Mouse (Mus musculus): ENCODE data around the gene Sap30. TPM values are rescaled to one million over a fixed set of nuclear protein-coding genes. Genes with fewer than 3 reads are reported as not detected.

Gene Sap30
- polyA plus RNA-seq, 1 experiment = 19.4 TPM

DNA sequence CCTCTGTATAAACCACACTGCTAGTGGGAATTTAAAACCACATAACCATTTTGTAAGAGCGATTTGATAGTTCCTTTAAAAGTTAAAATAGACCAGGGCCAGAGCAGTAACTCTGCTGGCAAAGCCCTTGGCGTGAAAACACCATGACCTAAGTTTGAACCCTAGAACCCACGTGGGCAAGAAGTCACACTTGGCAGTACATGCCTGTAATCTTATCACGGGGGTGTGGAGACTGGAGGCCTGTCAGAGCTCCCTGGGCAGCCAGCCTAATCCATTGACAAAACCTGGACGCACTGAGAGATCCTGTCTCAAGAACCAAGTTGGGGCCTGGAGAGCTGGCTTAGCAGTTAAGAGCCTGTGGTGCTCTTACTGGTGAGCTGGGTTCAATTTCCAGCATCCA is 19.0 kb downstream of the Sap30 start:
- Histone ChIP-seq H3K27ac (ENCODE audit: control insufficient read depth, insufficient read depth, low read length) (no peak overlapping the region), H3K4me3 (ENCODE audit: control insufficient read depth, insufficient read depth, low read length) (no peak overlapping the region), H3K4me1 (replicated peaks; ENCODE audit: control insufficient read depth, insufficient read depth, low read length) (no peaks in the 10 kb centered on the region), H3K36me3 (ENCODE audit: control insufficient read depth, insufficient read depth, low read length) (no peaks in the 10 kb centered on the region), H3K27me3 (ENCODE audit: control insufficient read depth, insufficient read depth, low read length) (no peaks in the 10 kb centered on the region)
- 40% methylated on average over 5 of the region's 5 CpGs for WGBS
- no peak for DNase-seq
- TF ChIP-seq POLR2A (IDR thresholded peaks at IDR 0.05; ENCODE audit: control insufficient read depth, extremely low read depth, insufficient read depth, low read length, poor library complexity) (no peak), CTCF (IDR thresholded peaks at IDR 0.05; ENCODE audit: borderline replicate concordance, control insufficient read depth, extremely low read depth, insufficient read depth, low read length, poor library complexity) (no peak)

GRCm38 (mm10) chr8:57463757-57464156 is 23.9 kb downstream of the Sap30 start:
- TF ChIP-seq CTCF (IDR thresholded peaks at IDR 0.05; ENCODE audit: borderline replicate concordance, control insufficient read depth, extremely low read depth, insufficient read depth, low read length, poor library complexity) (no peak), POLR2A (IDR thresholded peaks at IDR 0.05; ENCODE audit: control insufficient read depth, extremely low read depth, insufficient read depth, low read length, poor library complexity) (no peak)
- no peak for DNase-seq

GRCm38 (mm10) chr8:57462839-57463238 is 24.8 kb downstream of the Sap30 start:
- no peaks in the 10 kb centered on the region for H3K36me3 ChIP-seq (ENCODE audit: control insufficient read depth, insufficient read depth, low read length)
- TF ChIP-seq CTCF (IDR thresholded peaks at IDR 0.05; ENCODE audit: borderline replicate concordance, control insufficient read depth, extremely low read depth, insufficient read depth, low read length, poor library complexity) (no peak), POLR2A (IDR thresholded peaks at IDR 0.05; ENCODE audit: control insufficient read depth, extremely low read depth, insufficient read depth, low read length, poor library complexity) (no peak)
- no peaks in the 10 kb centered on the region for H3K27me3 ChIP-seq (ENCODE audit: control insufficient read depth, insufficient read depth, low read length)
- H3K27ac ChIP-seq (ENCODE audit: control insufficient read depth, insufficient read depth, low read length) = no peak overlapping the region
- DNase-seq = no peak
- H3K4me3 ChIP-seq (ENCODE audit: control insufficient read depth, insufficient read depth, low read length) = no peak overlapping the region
- whole genome bisulfite sequencing = 7% methylated on average over 1 of the region's 1 CpGs
- no peaks in the 10 kb centered on the region for H3K4me1 ChIP-seq (replicated peaks; ENCODE audit: control insufficient read depth, insufficient read depth, low read length)

More at GRCm38 (mm10) chr8:57463757-57464156, 23.9 kb downstream of the Sap30 start:
- Histone ChIP-seq H3K27ac (ENCODE audit: control insufficient read depth, insufficient read depth, low read length) (no peak overlapping the region), H3K4me3 (ENCODE audit: control insufficient read depth, insufficient read depth, low read length) (no peak overlapping the region), H3K36me3 (ENCODE audit: control insufficient read depth, insufficient read depth, low read length) (no peaks in the 10 kb centered on the region), H3K27me3 (ENCODE audit: control insufficient read depth, insufficient read depth, low read length) (no peaks in the 10 kb centered on the region), H3K4me1 (replicated peaks; ENCODE audit: control insufficient read depth, insufficient read depth, low read length) (no peaks in the 10 kb centered on the region)
- 89% methylated on average over 3 of the region's 3 CpGs for WGBS

GRCm38 (mm10) chr8:57457942-57458341 is 29.7 kb downstream of the Sap30 start:
- no peaks in the 10 kb centered on the region for H3K27me3 ChIP-seq (ENCODE audit: control insufficient read depth, insufficient read depth, low read length)
- no peak for TF ChIP-seq POLR2A (IDR thresholded peaks at IDR 0.05; ENCODE audit: control insufficient read depth, extremely low read depth, insufficient read depth, low read length, poor library complexity)
- DNase-seq = no peak
- no peak overlapping the region for H3K27ac ChIP-seq (ENCODE audit: control insufficient read depth, insufficient read depth, low read length)
- H3K36me3 ChIP-seq (ENCODE audit: control insufficient read depth, insufficient read depth, low read length) = no peaks in the 10 kb centered on the region
- H3K4me3 ChIP-seq (ENCODE audit: control insufficient read depth, insufficient read depth, low read length) = no peak overlapping the region
- 60% methylated on average over 3 of the region's 3 CpGs for WGBS
- H3K4me1 ChIP-seq (replicated peaks; ENCODE audit: control insufficient read depth, insufficient read depth, low read length) = no peaks in the 10 kb centered on the region

DNA sequence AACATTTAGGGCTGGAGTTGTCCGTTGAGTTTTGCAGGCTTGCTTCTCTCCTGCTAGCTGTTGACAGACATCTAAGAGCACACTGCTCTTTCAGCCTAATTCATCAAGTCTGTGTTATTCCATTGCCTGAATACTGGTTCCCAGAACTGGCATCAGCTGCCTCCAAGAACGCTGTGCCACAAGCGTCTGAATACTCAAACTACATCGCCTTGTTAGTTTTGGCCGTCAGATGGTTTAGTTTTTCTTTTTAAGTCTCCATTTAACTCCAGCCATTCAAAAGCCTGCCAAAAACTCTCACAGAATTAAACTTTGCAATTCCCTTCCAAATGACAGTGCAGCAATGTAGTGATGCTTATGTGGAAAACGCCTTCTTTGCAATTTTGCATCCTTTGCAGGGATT is 30.5 kb downstream of the Sap30 start:
- TF ChIP-seq POLR2A (IDR thresholded peaks at IDR 0.05; ENCODE audit: control insufficient read depth, extremely low read depth, insufficient read depth, low read length, poor library complexity) = no peak
- TF ChIP-seq CTCF (IDR thresholded peaks at IDR 0.05; ENCODE audit: borderline replicate concordance, control insufficient read depth, extremely low read depth, insufficient read depth, low read length, poor library complexity) = no peak
- Histone ChIP-seq H3K4me1 (replicated peaks; ENCODE audit: control insufficient read depth, insufficient read depth, low read length) (no peaks in the 10 kb centered on the region), H3K27ac (ENCODE audit: control insufficient read depth, insufficient read depth, low read length) (no peak overlapping the region), H3K36me3 (ENCODE audit: control insufficient read depth, insufficient read depth, low read length) (no peaks in the 10 kb centered on the region), H3K4me3 (ENCODE audit: control insufficient read depth, insufficient read depth, low read length) (no peak overlapping the region), H3K27me3 (ENCODE audit: control insufficient read depth, insufficient read depth, low read length) (no peaks in the 10 kb centered on the region)
- 98% methylated on average over 6 of the region's 6 CpGs for WGBS
- no peak for DNase-seq

DNA sequence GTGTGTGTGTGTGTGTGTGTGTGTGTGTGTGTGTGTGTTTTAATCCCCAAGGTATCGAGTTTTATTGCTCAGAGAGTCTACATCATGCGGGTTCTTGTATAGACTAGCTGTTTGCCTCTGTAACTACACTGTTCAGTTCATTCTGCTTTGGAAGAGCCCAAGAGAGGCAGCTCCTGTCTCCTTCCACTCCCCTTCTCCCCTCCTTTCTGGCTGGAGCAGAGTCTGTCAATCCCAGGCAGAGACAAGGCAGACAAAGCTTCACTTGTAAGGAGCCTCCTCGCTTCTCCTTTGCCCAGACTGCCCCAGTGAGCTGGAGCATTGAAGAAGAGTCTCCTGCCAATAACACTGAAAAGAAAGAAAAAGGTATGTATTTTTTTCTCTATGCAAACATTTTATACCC is 31.9 kb downstream of the Sap30 start, which contains the start of gene Scrg1:
Gene Scrg1, plus strand, starts transcription at position 159 of the 400 bp plus-strand sequence.
- Histone ChIP-seq H3K36me3 (ENCODE audit: control insufficient read depth, insufficient read depth, low read length) (no peaks in the 10 kb centered on the region), H3K27me3 (ENCODE audit: control insufficient read depth, insufficient read depth, low read length) (no peaks in the 10 kb centered on the region), H3K4me3 (ENCODE audit: control insufficient read depth, insufficient read depth, low read length) (no peak within 1 kb of the TSS), H3K4me1 (replicated peaks; ENCODE audit: control insufficient read depth, insufficient read depth, low read length) (no peaks in the 10 kb centered on the region), H3K27ac (ENCODE audit: control insufficient read depth, insufficient read depth, low read length) (no peak within 1 kb of the TSS)
- no peak for DNase-seq
- 98% methylated on average over 3 of the region's 3 CpGs for WGBS
- TF ChIP-seq POLR2A (IDR thresholded peaks at IDR 0.05; ENCODE audit: control insufficient read depth, extremely low read depth, insufficient read depth, low read length, poor library complexity) (no peak), CTCF (IDR thresholded peaks at IDR 0.05; ENCODE audit: borderline replicate concordance, control insufficient read depth, extremely low read depth, insufficient read depth, low read length, poor library complexity) (no peak)

DNA sequence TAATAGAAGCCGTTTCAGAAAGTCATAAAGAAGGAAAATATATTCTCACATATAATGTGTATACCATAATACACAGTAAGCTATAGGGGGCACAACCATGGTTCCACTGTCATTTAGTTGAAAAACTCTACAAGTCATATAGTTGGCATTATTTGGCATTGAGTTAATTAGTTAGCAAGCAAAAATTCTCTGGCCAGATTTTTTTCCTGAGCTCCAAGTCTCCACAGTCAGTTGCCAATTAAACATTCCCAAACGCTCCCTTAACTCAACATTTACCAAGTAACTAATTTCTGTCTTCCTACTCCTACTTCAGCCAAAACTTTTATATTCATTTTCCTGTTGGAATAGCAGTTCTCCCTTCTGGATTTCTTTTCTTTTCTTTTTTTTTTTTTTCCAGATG is 34.3 kb downstream of the Sap30 start:
- TF ChIP-seq CTCF (IDR thresholded peaks at IDR 0.05; ENCODE audit: borderline replicate concordance, control insufficient read depth, extremely low read depth, insufficient read depth, low read length, poor library complexity) = no peak
- no peak for TF ChIP-seq POLR2A (IDR thresholded peaks at IDR 0.05; ENCODE audit: control insufficient read depth, extremely low read depth, insufficient read depth, low read length, poor library complexity)
- no peak overlapping the region for H3K4me3 ChIP-seq (ENCODE audit: control insufficient read depth, insufficient read depth, low read length)
- H3K27me3 ChIP-seq (ENCODE audit: control insufficient read depth, insufficient read depth, low read length) = no peaks in the 10 kb centered on the region
- no peak for DNase-seq
- 98% methylated on average over 2 of the region's 2 CpGs for WGBS
- H3K4me1 ChIP-seq (replicated peaks; ENCODE audit: control insufficient read depth, insufficient read depth, low read length) = no peaks in the 10 kb centered on the region
- no peaks in the 10 kb centered on the region for H3K36me3 ChIP-seq (ENCODE audit: control insufficient read depth, insufficient read depth, low read length)
- H3K27ac ChIP-seq (ENCODE audit: control insufficient read depth, insufficient read depth, low read length) = no peak overlapping the region
